Mouse (Mus musculus) C2C12 (cell line): Measurements from ENCODE around the gene Uckl1. TPM values are rescaled to one million over a fixed set of nuclear protein-coding genes. Genes with fewer than 3 reads are reported as not detected.

Experiments
- H3K27me3 ChIP-seq: one replicate; pipeline ENCODE4 v1.6.1; 2011; ENCODE audit not compliant: control insufficient read depth, insufficient read depth, insufficient read length
- H3K36me3 ChIP-seq: one replicate; pipeline ENCODE4 v1.6.1; 2011; ENCODE audit not compliant: control insufficient read depth, insufficient read depth
- H3K4me3 ChIP-seq: one replicate; pipeline ENCODE4 v1.5.1; 2011; ENCODE audit warnings: mild to moderate bottlenecking, control low read depth; ENCODE audit not compliant: poor library complexity, insufficient read depth, severe bottlenecking
- H3K79me2 ChIP-seq: one replicate; pipeline ENCODE4 v1.6.1; 2011; ENCODE audit not compliant: control insufficient read depth, insufficient read depth
- H3K79me3 ChIP-seq: one replicate; pipeline ENCODE4 v1.6.1; 2011; ENCODE audit warnings: low read depth, control low read depth
- H3ac ChIP-seq: one replicate; pipeline ENCODE3; 2011; ENCODE audit warnings: low read depth; ENCODE audit not compliant: control insufficient read depth, insufficient read length
- CEBPB ChIP-seq: IDR thresholded peaks from one replicate; pipeline ENCODE4 v1.6.1; 2011; ENCODE audit warnings: low read depth, mild to moderate bottlenecking, control low read depth, moderate library complexity
- CTCF ChIP-seq: IDR thresholded peaks from one replicate; pipeline ENCODE4 v1.5.1; 2011; ENCODE audit not compliant: control insufficient read depth, insufficient read depth, insufficient read length
- FOSL1 ChIP-seq: IDR thresholded peaks from one replicate; pipeline ENCODE4 v1.8.0; 2011; ENCODE audit warnings: mild to moderate bottlenecking, low read length; ENCODE audit not compliant: poor library complexity, insufficient read depth, severe bottlenecking
- MAX ChIP-seq: IDR thresholded peaks from one replicate; pipeline ENCODE4 v1.6.1; 2011; ENCODE audit warnings: mild to moderate bottlenecking, control low read depth
- MYOD1 ChIP-seq: IDR thresholded peaks from one replicate; pipeline ENCODE4 v1.6.1; 2011; ENCODE audit warnings: low read depth; ENCODE audit not compliant: control insufficient read depth, insufficient read length
- MYOG ChIP-seq: IDR thresholded peaks from one replicate; pipeline ENCODE4 v1.6.1; 2011; ENCODE audit not compliant: control insufficient read depth, insufficient read length; ENCODE audit errors: extremely low read depth
- USF1 ChIP-seq: IDR thresholded peaks from one replicate; pipeline ENCODE4 v1.6.1; 2011; ENCODE audit warnings: low read depth, mild to moderate bottlenecking, control low read depth, moderate library complexity
- polyA plus RNA-seq: library from polyadenylated mRNA; unstranded; fragments of >200 nt; fragmentation: generic; extraction: Trizol; gene quantifications from one replicate; pipeline ENCODE4 v1.2.1, GENCODE M21; 2012; ENCODE audit warnings: missing spikeins

Gene Uckl1
- polyA plus RNA-seq, 1 experiment: 20.6 TPM

- Histone ChIP-seq H3K27me3 (no peaks in the 10 kb centered on the region), H3ac (peak overlapping the region; percentile 98), H3K36me3 (peaks cover 12% of the 10 kb centered on the region), H3K79me2 (peaks cover 9% of the 10 kb centered on the region), H3K4me3 (peak overlapping the region; percentile 73), H3K79me3 (peaks cover 1% of the 10 kb centered on the region)
- peak; percentile 61 for TF ChIP-seq FOSL1
- peak; percentile 59 for TF ChIP-seq USF1
- TF ChIP-seq MYOG: no peak
- no peak for TF ChIP-seq MYOD1
- TF ChIP-seq CTCF: peak; percentile 83
- TF ChIP-seq MAX: peak; percentile 91
- no peak for TF ChIP-seq CEBPB
Measured at GRCm38 (mm10) chr2:181581016-181581401, 3.7 kb downstream of the Uckl1 start.

GRCm38 (mm10) chr2:181580131-181580772 lies 4.4 kb downstream of the Uckl1 start:
- H3K4me3 ChIP-seq: peak overlapping the region; percentile 73
- H3K27me3 ChIP-seq: no peaks in the 10 kb centered on the region
- TF ChIP-seq MAX: no peak
- TF ChIP-seq MYOD1: no peak
- no peak for TF ChIP-seq CEBPB
- no peak for TF ChIP-seq FOSL1
- TF ChIP-seq CTCF: no peak
- no peak for TF ChIP-seq MYOG
- TF ChIP-seq USF1: no peak
- H3ac ChIP-seq: peak overlapping the region; percentile 70
- H3K36me3 ChIP-seq: peaks cover 6% of the 10 kb centered on the region
- peaks cover 1% of the 10 kb centered on the region for H3K79me3 ChIP-seq
- peaks cover 9% of the 10 kb centered on the region for H3K79me2 ChIP-seq

GRCm38 (mm10) chr2:181579681-181580080 lies 5.0 kb downstream of the Uckl1 start:
- TF ChIP-seq CTCF (no peak), MYOG (no peak), FOSL1 (no peak), MAX (no peak), USF1 (no peak), CEBPB (no peak), MYOD1 (no peak)
- Histone ChIP-seq H3K27me3 (no peaks in the 10 kb centered on the region), H3K4me3 (no peak overlapping the region), H3ac (no peak overlapping the region), H3K36me3 (peaks cover 6% of the 10 kb centered on the region), H3K79me3 (peaks cover 1% of the 10 kb centered on the region), H3K79me2 (peaks cover 9% of the 10 kb centered on the region)

GRCm38 (mm10) chr2:181578790-181579618 lies 5.7 kb downstream of the Uckl1 start:
- H3K27me3 ChIP-seq: no peaks in the 10 kb centered on the region
- H3ac ChIP-seq: no peak overlapping the region
- H3K36me3 ChIP-seq: peaks cover 1% of the 10 kb centered on the region
- no peak overlapping the region for H3K4me3 ChIP-seq
- TF ChIP-seq CEBPB (no peak), MYOD1 (no peak), USF1 (no peak), FOSL1 (no peak), MAX (no peak), CTCF (no peak), MYOG (no peak)
- peaks cover 9% of the 10 kb centered on the region for H3K79me2 ChIP-seq
- peaks cover 1% of the 10 kb centered on the region for H3K79me3 ChIP-seq

- Histone ChIP-seq H3K4me3 (no peak overlapping the region), H3ac (no peak overlapping the region), H3K36me3 (no peaks in the 10 kb centered on the region), H3K27me3 (no peaks in the 10 kb centered on the region), H3K79me3 (peaks cover 1% of the 10 kb centered on the region), H3K79me2 (peaks cover 9% of the 10 kb centered on the region)
- TF ChIP-seq CTCF (no peak), MYOG (no peak), USF1 (no peak), FOSL1 (no peak), MAX (no peak), MYOD1 (no peak), CEBPB (no peak)
Measured at GRCm38 (mm10) chr2:181577981-181578581, 6.6 kb downstream of the Uckl1 start.
